In the genomic region with DNA sequence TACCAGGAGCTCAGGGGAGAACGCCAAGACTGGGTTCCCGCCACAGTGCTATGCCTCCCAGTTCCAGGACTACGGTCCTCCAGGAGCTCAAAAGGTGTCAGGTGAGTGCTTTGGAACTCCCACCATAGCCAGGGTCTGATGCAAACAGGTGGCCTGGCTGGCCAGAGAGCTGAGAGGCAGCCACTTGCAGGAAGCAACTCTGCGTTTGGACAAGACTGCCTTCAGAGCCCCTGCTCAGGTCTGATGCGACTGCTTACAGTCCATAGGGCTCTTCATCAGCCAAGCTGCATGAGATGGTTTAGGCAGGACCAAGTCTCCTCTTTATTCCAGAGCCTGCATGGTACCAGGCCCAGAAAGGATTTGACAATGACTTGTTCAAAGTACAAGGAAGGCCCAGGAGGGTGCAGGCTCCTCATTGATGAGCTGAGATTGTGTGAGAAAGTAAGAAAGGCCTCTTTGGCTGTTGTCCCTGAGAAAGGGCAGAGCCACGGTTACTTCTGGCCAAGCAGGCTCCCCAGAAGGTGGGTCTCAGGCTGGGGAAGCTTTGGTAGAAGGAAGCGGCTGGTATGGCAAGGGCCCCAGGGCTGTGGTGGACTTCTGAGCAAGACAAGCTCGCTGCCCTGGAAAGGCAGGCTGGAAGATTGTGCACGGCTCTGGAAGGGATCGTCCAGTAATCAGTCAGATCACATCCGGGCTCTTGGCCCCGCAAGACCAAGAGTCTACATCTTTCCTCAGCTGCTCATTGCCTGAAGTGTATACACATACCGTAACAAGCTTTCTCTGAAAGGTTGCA, we compare ENCODE assay signal across 22 mouse cellular contexts.
DNase-seq lines count a peak whose midpoint lies in the region; ATAC-seq and TF ChIP-seq lines count a peak whose summit lies in the region.
"Had no signal": no experiment of that assay in that cellular context is flagged by ENCODE, and none has a peak within 500 bp of the region (broad histone marks: within the 10 kb centered on the region; RNA-seq: fewer than 3 reads in every experiment).

No protein-coding gene starts in this region.

- H3K9ac ChIP-seq in intestine, embryonic 14.5 days (ENCODE audit: low read length) = no peak overlapping the region
- H3K9ac ChIP-seq in intestine, embryonic 16.5 days (ENCODE audit: low read depth, low read length) = no peak overlapping the region
- H3K9ac ChIP-seq in midbrain, embryonic 14.5 days (replicated peaks; ENCODE audit: low read length) = no peak overlapping the region
- no peak overlapping the region for H3K9ac ChIP-seq in limb, embryonic 11.5 days (ENCODE audit: low read length)
- H3K9ac ChIP-seq: embryonic facial prominence, embryonic 15.5 days; heart, embryonic 15.5 days; hindbrain, embryonic 15.5 days had no signal

- H3K4me1 ChIP-seq in intestine, embryonic 14.5 days (replicated peaks; ENCODE audit: control insufficient read depth, insufficient read depth, low read length) = no peaks in the 10 kb centered on the region
- H3K4me1 ChIP-seq in intestine, embryonic 16.5 days (ENCODE audit: control insufficient read depth, insufficient read depth, low read length) = no peaks in the 10 kb centered on the region
- no peaks in the 10 kb centered on the region for H3K4me1 ChIP-seq in midbrain, embryonic 10.5 days
- H3K4me1 ChIP-seq in midbrain, embryonic 14.5 days (ENCODE audit: control insufficient read depth, insufficient read depth, low read length) = no peaks in the 10 kb centered on the region
- H3K4me1 ChIP-seq in limb, embryonic 11.5 days (ENCODE audit: control insufficient read depth, insufficient read depth, low read length) = no peaks in the 10 kb centered on the region
- H3K4me1 ChIP-seq: embryonic facial prominence, embryonic 15.5 days; forebrain, embryonic 10.5 days; heart, embryonic 15.5 days had no signal

- intact Hi-C loops in gastrocnemius, adult 2 months (cut with DNase I) = loop anchor here (5.0 kb wide), 1 partner anchor 78 kb away; no protein-coding TSS in a partner anchor

- H3K27ac ChIP-seq in gastrocnemius, adult 2 months = no peak overlapping the region
- H3K27ac ChIP-seq in intestine, embryonic 14.5 days (ENCODE audit: low read depth) = no peak overlapping the region
- H3K27ac ChIP-seq in intestine, embryonic 16.5 days (ENCODE audit: low read length) = no peak overlapping the region
- H3K27ac ChIP-seq in midbrain, embryonic 10.5 days (replicated peaks) = no peak overlapping the region
- H3K27ac ChIP-seq in midbrain, embryonic 14.5 days (replicated peaks; ENCODE audit: low read depth, low read length) = no peak overlapping the region
- no peak overlapping the region for H3K27ac ChIP-seq in limb, embryonic 11.5 days (replicated peaks; ENCODE audit: low read depth, low read length)
- H3K27ac ChIP-seq: embryonic facial prominence, embryonic 15.5 days; forebrain, embryonic 10.5 days; heart, embryonic 15.5 days; hindbrain, embryonic 15.5 days had no signal

- H3K4me2 ChIP-seq in intestine, embryonic 14.5 days (ENCODE audit: low read length) = no peak overlapping the region
- no peak overlapping the region for H3K4me2 ChIP-seq in intestine, embryonic 16.5 days (ENCODE audit: low read depth, low read length)
- no peak overlapping the region for H3K4me2 ChIP-seq in midbrain, embryonic 14.5 days (ENCODE audit: low read length)
- no peak overlapping the region for H3K4me2 ChIP-seq in limb, embryonic 11.5 days (ENCODE audit: low read depth, severe bottlenecking)
- H3K4me2 ChIP-seq: embryonic facial prominence, embryonic 15.5 days; heart, embryonic 15.5 days; hindbrain, embryonic 15.5 days had no signal

- no peak for ATAC-seq in intestine, embryonic 14.5 days (replicated peaks; ENCODE audit: low FRiP score, low TSS enrichment, low read depth)
- no peak for ATAC-seq in intestine, embryonic 16.5 days
- no peak for ATAC-seq in midbrain, embryonic 14.5 days (ENCODE audit: low FRiP score, low TSS enrichment)
- ATAC-seq in limb, embryonic 11.5 days (ENCODE audit: insufficient number of reproducible peaks, low FRiP score, low TSS enrichment, low read depth) = no peak
- ATAC-seq: CD4-positive, CD25-positive, alpha-beta regulatory T cell, adult 4 months; forebrain, embryonic 14.5 days had no signal

- no peaks in the 10 kb centered on the region for H3K27me3 ChIP-seq in intestine, embryonic 14.5 days (replicated peaks; ENCODE audit: control insufficient read depth, insufficient read depth, low read length)
- H3K27me3 ChIP-seq in intestine, embryonic 16.5 days (replicated peaks; ENCODE audit: control insufficient read depth, insufficient read depth, low read length) = no peaks in the 10 kb centered on the region
- H3K27me3 ChIP-seq in midbrain, embryonic 10.5 days (ENCODE audit: low read depth, poor library complexity, severe bottlenecking) = no peaks in the 10 kb centered on the region
- no peaks in the 10 kb centered on the region for H3K27me3 ChIP-seq in midbrain, embryonic 14.5 days (ENCODE audit: control insufficient read depth, insufficient read depth, low read length)
- no peaks in the 10 kb centered on the region for H3K27me3 ChIP-seq in limb, embryonic 11.5 days (ENCODE audit: control insufficient read depth, insufficient read depth, low read length)
- H3K27me3 ChIP-seq: embryonic facial prominence, embryonic 15.5 days; heart, embryonic 15.5 days; hindbrain, embryonic 15.5 days had no signal

- H3K36me3 ChIP-seq in intestine, embryonic 14.5 days (ENCODE audit: control insufficient read depth, insufficient read depth, low read length) = no peaks in the 10 kb centered on the region
- H3K36me3 ChIP-seq in intestine, embryonic 16.5 days (ENCODE audit: control insufficient read depth, insufficient read depth, low read length) = no peaks in the 10 kb centered on the region
- no peaks in the 10 kb centered on the region for H3K36me3 ChIP-seq in midbrain, embryonic 10.5 days
- no peaks in the 10 kb centered on the region for H3K36me3 ChIP-seq in midbrain, embryonic 14.5 days (ENCODE audit: control insufficient read depth, insufficient read depth, low read length)
- no peaks in the 10 kb centered on the region for H3K36me3 ChIP-seq in limb, embryonic 11.5 days (ENCODE audit: control insufficient read depth, insufficient read depth, low read length)
- H3K36me3 ChIP-seq: embryonic facial prominence, embryonic 15.5 days; forebrain, embryonic 10.5 days; G1E; heart, embryonic 15.5 days; hindbrain, embryonic 15.5 days had no signal

- 72% methylated on average over 13 of the region's 13 CpGs for WGBS in intestine, embryonic 14.5 days
- WGBS in intestine, embryonic 16.5 days = 77% methylated on average over 13 of the region's 13 CpGs
- 86% methylated on average over 13 of the region's 13 CpGs for WGBS in midbrain, embryonic 10.5 days
- WGBS in midbrain, embryonic 14.5 days = 91% methylated on average over 13 of the region's 13 CpGs
- 87% methylated on average over 13 of the region's 13 CpGs for WGBS in limb, embryonic 11.5 days

- DNase-seq in gastrocnemius, postnatal 10 days = peak; percentile 3
- no peak for DNase-seq in gastrocnemius, adult 2 months
- DNase-seq in intestine, embryonic 14.5 days (ENCODE audit: low spot score) = peak; percentile 54
- peak; percentile 8 for DNase-seq in midbrain, embryonic 10.5 days (ENCODE audit: low spot score)
- no peak for DNase-seq in midbrain, embryonic 14.5 days
- peak; percentile 15 for DNase-seq in limb, embryonic 11.5 days (ENCODE audit: low spot score)
- DNase-seq: adrenal gland, adult 8-10 months; adrenal gland, postnatal 36 days; B cell, adult 2 months; cerebellum, adult 2 months; cerebellum, postnatal 10 days; gastrocnemius, postnatal 14 days; heart, postnatal 14 days had no signal

- TF ChIP-seq CTCF in gastrocnemius, adult 2 months (IDR thresholded peaks at IDR 0.05) = no peak

- no peak overlapping the region for H3K4me3 ChIP-seq in gastrocnemius, adult 2 months
- H3K4me3 ChIP-seq in intestine, embryonic 14.5 days (ENCODE audit: low read depth, low read length) = no peak overlapping the region
- no peak overlapping the region for H3K4me3 ChIP-seq in intestine, embryonic 16.5 days (ENCODE audit: low read length)
- H3K4me3 ChIP-seq in midbrain, embryonic 10.5 days = no peak overlapping the region
- H3K4me3 ChIP-seq in midbrain, embryonic 14.5 days (replicated peaks; ENCODE audit: low read depth, low read length) = no peak overlapping the region
- H3K4me3 ChIP-seq in limb, embryonic 11.5 days (ENCODE audit: low read depth, low read length) = no peak overlapping the region
- H3K4me3 ChIP-seq: embryonic facial prominence, embryonic 15.5 days; erythroblast, embryonic 14.5 days; forebrain, embryonic 10.5 days; heart, embryonic 15.5 days; hindbrain, embryonic 15.5 days had no signal

- H3K9me3 ChIP-seq in intestine, embryonic 14.5 days (ENCODE audit: control insufficient read depth, low read length) = no peaks in the 10 kb centered on the region
- H3K9me3 ChIP-seq in intestine, embryonic 16.5 days (ENCODE audit: control insufficient read depth, low read length) = no peaks in the 10 kb centered on the region
- H3K9me3 ChIP-seq in midbrain, embryonic 10.5 days (replicated peaks) = no peaks in the 10 kb centered on the region
- H3K9me3 ChIP-seq in midbrain, embryonic 14.5 days (ENCODE audit: control insufficient read depth, low read length) = no peaks in the 10 kb centered on the region
- H3K9me3 ChIP-seq in limb, embryonic 11.5 days (ENCODE audit: control insufficient read depth, low read length) = no peaks in the 10 kb centered on the region
- H3K9me3 ChIP-seq: embryonic facial prominence, embryonic 15.5 days; forebrain, embryonic 10.5 days; heart, embryonic 15.5 days; hindbrain, embryonic 15.5 days had no signal

Comparison
In these comparisons a context has a peak if more than half of its experiments do, and no peak if none do; other contexts are left out.
1. DNase-seq: peak in gastrocnemius, postnatal 10 days (single experiment), intestine, embryonic 14.5 days (single experiment), midbrain, embryonic 10.5 days (single experiment) and limb, embryonic 11.5 days (single experiment); none in gastrocnemius, adult 2 months (single experiment) and midbrain, embryonic 14.5 days (single experiment).